1 mouse cellular context compared by ENCODE assay signal in genomic region chr11:68023811-68024369, GRCm38 (mm10).
TF ChIP-seq lines count a peak whose summit lies in the region.

No protein-coding gene starts in this region.

TF ChIP-seq in MEL, 35 proteins besides CTCF, POLR2A, EP300 and RAD21:
- TF ChIP-seq CHD1 (IDR thresholded peaks at IDR 0.05; ENCODE audit: low read depth, low read length) = no peak
- TF ChIP-seq RCOR1 (IDR thresholded peaks at IDR 0.05; ENCODE audit: low read depth, low read length) = no peak
- no peak for TF ChIP-seq UBTF (IDR thresholded peaks at IDR 0.05; ENCODE audit: borderline replicate concordance, insufficient read depth, low read depth, low read length)
- no peak for TF ChIP-seq TAL1 (IDR thresholded peaks at IDR 0.05; ENCODE audit: low read length)
- peak; percentile 32; the same call in 1 of the 2 replicates for TF ChIP-seq USF1 (IDR thresholded peaks at IDR 0.05; ENCODE audit: low read depth, low read length)
